Mouse (Mus musculus) embryo, embryonic 10 days (tissue): ENCODE results near the gene Rere.
A peak's percentile ranks its signal among the peaks of the same experiment; 100 is the strongest.

ENCODE experiments used
- DNase-seq: peaks from one replicate; pipeline ENCODE4 v3.0.0-alpha.2; 2015; ENCODE audit warnings: low spot score

Rere gene

GRCm38 (mm10) chr4:150661886-150662285, 380.4 kb downstream of the Rere start:
- no peak for DNase-seq

- peak; percentile 67 for DNase-seq
These were observed 381.7 kb downstream of the Rere start for GRCm38 (mm10) chr4:150663192-150663591.

GRCm38 (mm10) chr4:150664726-150665125, 383.3 kb downstream of the Rere start:
- DNase-seq: peak; percentile 52

DNA sequence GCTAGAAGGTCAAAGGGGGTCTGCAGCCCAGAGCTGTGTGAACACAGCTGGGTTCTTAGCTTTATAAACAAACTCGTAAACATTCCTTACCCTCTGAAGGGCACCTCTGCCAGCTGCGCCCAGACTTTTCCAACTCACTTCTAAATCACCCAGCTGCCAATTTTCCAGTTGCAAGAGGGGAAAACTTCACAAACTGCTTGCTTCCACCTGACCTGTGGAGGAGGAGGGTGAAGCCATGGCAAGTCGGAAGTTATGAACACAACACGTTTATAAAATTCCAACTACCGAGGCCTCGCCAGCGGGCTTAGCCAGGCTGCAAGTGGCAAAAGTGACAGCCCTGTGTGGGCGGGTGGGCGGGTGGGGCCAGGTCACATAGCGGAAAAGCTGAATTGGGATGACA, 384.4 kb downstream of the Rere start:
- DNase-seq: no peak
